Mouse (Mus musculus) urinary bladder, postnatal 25 days (tissue): Measurements from ENCODE around the gene Gcc2.
"Not testable (repeated sequence)": the region's sequence is repeated elsewhere in the genome, so short reads cannot be mapped to it uniquely, and the experiment has no call there.

Experiments used
- DNase-seq: peaks from one replicate; pipeline ENCODE4 v3.0.0; 2022; ENCODE audit warnings: low spot score

Gene Gcc2

GRCm38 (mm10) chr10:58255213-58255892 lies at the start of gene Gcc2:
Gcc2 (plus strand) TSS chr10:58255497.
- peak; percentile 87 for DNase-seq

GRCm38 (mm10) chr10:58205986-58206385 lies 49.3 kb upstream of the Gcc2 start:
- DNase-seq = no peak

DNA sequence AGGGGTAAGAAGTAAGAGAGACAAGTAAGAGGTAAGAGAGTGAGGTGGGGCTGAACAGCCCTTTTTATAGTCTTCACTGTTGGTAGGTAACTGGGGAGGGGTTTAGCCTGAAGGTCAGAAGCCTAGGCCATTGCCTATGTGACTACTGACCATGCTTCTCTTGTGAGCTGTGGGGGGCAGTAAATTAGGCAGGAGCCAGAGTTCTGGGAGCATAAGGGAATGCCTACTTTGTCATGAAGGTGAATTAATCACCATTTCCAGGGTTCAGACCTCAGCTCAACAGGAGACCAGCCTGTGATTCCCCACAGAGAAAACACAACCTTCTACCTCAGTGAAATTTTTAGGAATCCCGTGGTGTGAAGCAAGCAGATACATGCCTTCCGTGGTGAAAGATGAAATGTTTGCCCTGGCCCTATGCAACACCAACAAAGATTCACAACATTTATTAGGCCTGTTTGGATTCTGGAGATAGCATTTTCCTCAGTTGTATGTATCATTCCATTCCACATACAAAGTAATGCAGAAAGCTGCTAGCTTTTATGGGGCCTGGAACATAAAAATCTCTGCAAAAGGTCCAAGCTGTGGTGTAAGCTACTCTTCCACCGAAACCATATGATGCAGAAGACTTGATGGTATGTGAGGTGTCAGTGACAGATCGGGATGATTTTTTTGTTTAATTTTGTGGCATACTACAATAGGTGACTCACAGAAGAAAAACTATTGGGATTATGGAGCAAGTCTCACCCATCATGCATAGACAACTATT lies 48.5 kb upstream of the Gcc2 start:
- no peak for DNase-seq

GRCm38 (mm10) chr10:58209710-58210467 lies 45.4 kb upstream of the Gcc2 start:
- no peak for DNase-seq

DNA sequence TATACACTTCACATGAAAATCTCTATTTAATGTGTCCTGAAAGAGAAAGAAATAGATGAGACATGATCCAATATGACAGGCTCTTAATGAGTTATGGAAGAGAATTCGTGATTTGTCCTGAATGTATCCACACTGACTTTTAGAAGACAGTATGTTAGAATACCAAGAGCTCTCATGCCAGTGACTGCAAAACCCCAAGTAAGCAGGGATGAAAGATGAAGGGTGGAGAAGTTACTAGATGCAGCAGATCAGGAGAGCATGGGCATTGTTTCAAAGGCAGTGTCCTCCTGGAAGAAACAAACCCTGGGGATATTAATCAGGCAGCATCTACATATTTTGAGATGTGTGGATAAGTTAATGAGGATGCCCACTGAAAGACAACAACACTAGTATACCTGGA lies 44.8 kb upstream of the Gcc2 start:
- DNase-seq = no peak

- DNase-seq = no peak
Observed at GRCm38 (mm10) chr10:58211213-58211612, 44.1 kb upstream of the Gcc2 start.

GRCm38 (mm10) chr10:58212230-58212629 lies 43.1 kb upstream of the Gcc2 start:
- no peak for DNase-seq

DNA sequence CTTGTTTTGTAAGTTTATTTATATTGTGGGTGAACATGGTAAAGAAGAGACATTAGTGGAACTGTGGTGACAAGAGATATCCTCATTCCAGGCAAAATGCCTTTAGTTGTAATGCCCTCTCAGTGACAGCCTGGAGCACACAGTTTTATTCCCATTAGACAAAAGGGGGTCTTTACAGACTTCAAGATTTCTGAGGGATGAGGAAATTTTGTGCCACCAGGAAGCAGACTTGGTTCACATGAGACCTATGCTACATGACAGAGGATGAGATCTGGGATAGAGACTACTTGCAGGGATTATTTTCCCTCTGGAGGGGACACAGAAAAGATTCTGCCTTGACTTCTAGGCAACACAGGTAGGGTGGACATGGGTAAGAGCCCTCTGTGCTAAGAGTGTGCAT lies 40.8 kb upstream of the Gcc2 start:
- DNase-seq = no peak

DNA sequence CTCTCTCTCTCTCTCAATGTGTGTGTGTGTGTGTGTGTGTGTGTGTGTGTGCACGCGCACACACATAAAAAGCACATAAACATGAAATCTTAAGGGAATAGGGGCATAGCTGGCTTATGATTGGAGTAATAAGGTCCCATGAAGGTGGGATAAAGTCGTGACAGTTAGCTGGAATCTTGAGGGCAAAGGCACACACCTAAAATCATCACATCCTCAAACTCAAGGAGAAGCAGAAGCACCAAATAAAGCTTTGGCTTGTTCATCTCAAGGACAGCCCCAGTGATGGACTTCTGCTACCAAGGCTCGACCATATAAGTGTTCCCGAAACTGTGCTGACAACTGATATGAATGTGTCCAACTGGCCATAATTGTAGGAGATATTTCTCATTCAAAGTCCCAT lies 40.4 kb upstream of the Gcc2 start:
- no peak for DNase-seq

- no peak for DNase-seq
Observed at GRCm38 (mm10) chr10:58215353-58215752, 39.9 kb upstream of the Gcc2 start.

GRCm38 (mm10) chr10:58217366-58217765 lies 37.9 kb upstream of the Gcc2 start:
- DNase-seq = no peak

- DNase-seq = no peak
Observed at GRCm38 (mm10) chr10:58220726-58221125, 34.6 kb upstream of the Gcc2 start.

GRCm38 (mm10) chr10:58221571-58221970 lies 33.7 kb upstream of the Gcc2 start:
- DNase-seq = not testable (repeated sequence)

GRCm38 (mm10) chr10:58223161-58223560 lies 32.1 kb upstream of the Gcc2 start:
- DNase-seq = not testable (repeated sequence)

GRCm38 (mm10) chr10:58223972-58224805 lies 31.1 kb upstream of the Gcc2 start:
- DNase-seq = peak; percentile 75

DNA sequence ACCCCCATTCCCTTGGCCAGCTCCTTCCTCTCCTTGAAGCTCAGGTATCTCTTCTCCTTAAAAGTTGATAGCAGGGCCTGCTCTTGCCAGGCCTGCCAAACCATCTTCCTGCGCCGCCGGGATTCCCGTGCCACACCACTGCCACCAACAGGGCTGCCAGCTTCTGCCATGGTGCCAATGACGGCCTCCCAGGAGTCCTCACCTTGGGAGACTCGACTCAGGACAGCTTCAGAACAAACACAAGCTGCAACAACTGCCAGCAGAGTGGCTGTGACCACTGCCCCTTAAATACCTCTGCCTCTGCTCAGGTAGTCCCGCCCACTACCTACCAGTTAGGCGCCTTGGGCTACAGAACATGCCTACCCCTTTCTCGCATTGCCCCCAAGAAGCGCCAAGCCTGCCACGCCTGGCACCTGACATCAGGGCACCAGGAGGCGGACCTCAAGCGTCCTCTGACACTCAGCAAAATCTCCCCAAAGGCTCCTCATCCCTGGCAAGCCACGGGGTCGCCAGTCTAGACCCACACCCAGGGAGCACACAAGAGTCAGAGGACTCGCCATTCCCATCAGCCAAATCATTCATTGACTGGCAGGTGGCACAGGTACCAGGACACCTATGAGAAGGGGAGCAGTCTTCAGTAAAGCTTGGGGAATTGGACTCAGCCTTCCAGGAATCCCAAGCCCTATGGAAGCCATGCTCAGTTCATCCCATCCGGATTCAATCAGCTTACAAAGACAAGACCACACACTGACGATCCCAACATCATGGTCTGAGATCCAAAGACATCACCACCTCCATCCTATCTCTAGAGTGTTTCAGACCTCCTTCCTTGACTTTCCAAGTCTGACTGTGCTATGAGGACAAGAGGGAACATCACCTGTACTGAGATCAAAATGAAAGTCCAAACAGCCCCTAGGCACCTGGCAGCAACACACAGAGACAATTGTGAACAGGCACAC lies 30.2 kb upstream of the Gcc2 start, which contains the start of gene AW822073:
AW822073 (minus strand) TSS at position 104 of the 959 bp plus-strand sequence.
- not testable (repeated sequence) for DNase-seq

DNA sequence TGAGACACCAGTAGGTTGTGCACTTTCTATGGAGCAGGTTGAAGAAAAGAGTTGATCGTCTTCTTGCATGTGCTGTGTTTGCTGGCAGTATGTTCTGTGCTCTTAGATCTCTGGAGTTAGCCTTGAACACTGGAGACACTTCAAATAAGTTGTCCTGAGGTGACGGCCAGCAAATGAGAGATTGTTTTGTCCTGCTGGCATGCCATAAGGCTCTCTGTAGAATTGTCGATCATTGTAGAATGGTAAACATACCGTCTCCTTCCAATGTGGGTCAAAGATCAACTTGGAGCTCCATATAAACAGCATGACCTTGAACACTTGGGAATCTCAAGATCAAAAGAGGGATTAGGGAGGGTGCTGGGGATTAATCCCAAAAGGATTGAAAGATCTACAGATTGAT lies 28.9 kb upstream of the Gcc2 start:
- DNase-seq = not testable (repeated sequence)

GRCm38 (mm10) chr10:58227798-58228197 lies 27.5 kb upstream of the Gcc2 start:
- DNase-seq = not testable (repeated sequence)

- DNase-seq = not testable (repeated sequence)
Observed at GRCm38 (mm10) chr10:58230021-58230420, 25.3 kb upstream of the Gcc2 start.

- DNase-seq = not testable (repeated sequence)
Observed at GRCm38 (mm10) chr10:58231088-58231487, 24.2 kb upstream of the Gcc2 start.
